Mouse (Mus musculus) neural tube, embryonic 14.5 days (tissue): ENCODE results near the gene Atg9b. TPM values are rescaled to one million over a fixed set of nuclear protein-coding genes. Genes with fewer than 3 reads are reported as not detected.

Experiments
- ATAC-seq: fragments of 200-750 bp; cut with Nextera tagmentation; 2 replicates; pipeline ENCODE4 v1.8.0; 2017; ENCODE audit warnings: low read depth, mild to moderate bottlenecking, moderate TSS enrichment, moderate library complexity
- H3K27ac ChIP-seq: fragments of 300-500 bp; sonication (generic); 2 replicates; pipeline ENCODE4 v1.5.1; 2014; ENCODE audit warnings: low read depth, mild to moderate bottlenecking, control low read depth, low read length, moderate library complexity, mixed read lengths
- H3K27me3 ChIP-seq: fragments of 300-500 bp; sonication (generic); 2 replicates; pipeline ENCODE4 v1.6.1; 2014; ENCODE audit warnings: low read length; ENCODE audit not compliant: control insufficient read depth, insufficient read depth
- H3K36me3 ChIP-seq: fragments of 300-500 bp; sonication (generic); 2 replicates; pipeline ENCODE4 v1.6.1; 2014; ENCODE audit warnings: low read length, mixed read lengths; ENCODE audit not compliant: control insufficient read depth, insufficient read depth
- H3K4me1 ChIP-seq: fragments of 300-500 bp; sonication (generic); 2 replicates; pipeline ENCODE4 v1.6.1; 2014; ENCODE audit warnings: low read length; ENCODE audit not compliant: control insufficient read depth, insufficient read depth
- H3K4me2 ChIP-seq: fragments of 300-500 bp; sonication (generic); 2 replicates; pipeline ENCODE4 v1.6.1; 2014; ENCODE audit warnings: mild to moderate bottlenecking, low read depth, low read length, control low read depth
- H3K4me3 ChIP-seq: fragments of 300-500 bp; sonication (generic); 2 replicates; pipeline ENCODE4 v1.5.1; 2014; ENCODE audit warnings: low read depth, low read length, control low read depth, mixed read lengths
- H3K9ac ChIP-seq: fragments of 300-500 bp; sonication (generic); replicated peaks from 2 replicates; pipeline ENCODE4 v1.6.1; 2014; ENCODE audit warnings: low read depth, mild to moderate bottlenecking, control low read depth, low read length, mixed read lengths
- H3K9me3 ChIP-seq: fragments of 300-500 bp; sonication (generic); 2 replicates; pipeline ENCODE4 v1.6.1; 2016; ENCODE audit warnings: low read length; ENCODE audit not compliant: control insufficient read depth
- WGBS: fragments of 180-500 bp; shearing (Covaris S2); extraction: QIAGEN DNeasy Blood & Tissue Kit; methylation state at CpG from one replicate; pipeline ENCODE4 v1.1.7; 2014; 5-methylcytosine and 5-hydroxymethylcytosine counted together
- polyA plus RNA-seq: library from polyadenylated mRNA; unstranded; fragments of >200 nt; fragmentation: Nextera tagmentation; extraction: Ambion mirVana; gene quantifications from 2 replicates; pipeline ENCODE4 v1.2.1, GENCODE M21; 2014

Atg9b gene
- polyA plus RNA-seq, 1 experiment from 2014 or later = 2.2 TPM

- no peak for ATAC-seq
- Histone ChIP-seq H3K4me2 (no peak overlapping the region), H3K27me3 (no peaks in the 10 kb centered on the region; the same call in none of the 2 replicates)
Observed at GRCm38 (mm10) chr5:24385887-24386550, 5.9 kb downstream of the Atg9b start.

GRCm38 (mm10) chr5:24385374-24385773 lies 6.6 kb downstream of the Atg9b start:
- no peak overlapping the region for H3K9ac ChIP-seq
- H3K9me3 ChIP-seq = no peaks in the 10 kb centered on the region
- no peak overlapping the region for H3K27ac ChIP-seq
- no peak overlapping the region for H3K4me3 ChIP-seq
- peaks cover 20% of the 10 kb centered on the region for H3K4me1 ChIP-seq
- no peaks in the 10 kb centered on the region; the same call in none of the 2 replicates for H3K27me3 ChIP-seq
- H3K36me3 ChIP-seq = no peaks in the 10 kb centered on the region
- no peak overlapping the region for H3K4me2 ChIP-seq
- WGBS = 94% methylated on average over 5 of the region's 5 CpGs
- ATAC-seq = no peak

More at GRCm38 (mm10) chr5:24385887-24386550, 5.9 kb downstream of the Atg9b start:
- Histone ChIP-seq H3K9ac (no peak overlapping the region), H3K4me3 (no peak overlapping the region), H3K4me1 (peaks cover 20% of the 10 kb centered on the region), H3K36me3 (no peaks in the 10 kb centered on the region), H3K9me3 (no peaks in the 10 kb centered on the region), H3K27ac (no peak overlapping the region)
- WGBS = 83% methylated on average over 10 of the region's 10 CpGs

- 74% methylated on average over 6 of the region's 6 CpGs for WGBS
- Histone ChIP-seq H3K4me2 (no peak overlapping the region; the same call in 1 of the 2 replicates), H3K9me3 (no peaks in the 10 kb centered on the region), H3K27me3 (no peaks in the 10 kb centered on the region; the same call in none of the 2 replicates), H3K4me3 (no peak overlapping the region), H3K9ac (no peak overlapping the region), H3K4me1 (peaks cover 20% of the 10 kb centered on the region), H3K36me3 (no peaks in the 10 kb centered on the region), H3K27ac (no peak overlapping the region)
- ATAC-seq = no peak
Observed at GRCm38 (mm10) chr5:24384407-24384806, 7.5 kb downstream of the Atg9b start.

GRCm38 (mm10) chr5:24383026-24383859 lies 8.7 kb downstream of the Atg9b start:
- Histone ChIP-seq H3K27ac (peak overlapping the region; percentile 55), H3K9me3 (no peaks in the 10 kb centered on the region), H3K4me1 (peaks cover 18% of the 10 kb centered on the region), H3K36me3 (no peaks in the 10 kb centered on the region), H3K9ac (peak overlapping the region; percentile 67), H3K27me3 (no peaks in the 10 kb centered on the region; the same call in none of the 2 replicates), H3K4me2 (peak overlapping the region; percentile 65), H3K4me3 (peak overlapping the region; percentile 33)
- under 1% methylated on average over 34 of the region's 34 CpGs for WGBS
- ATAC-seq = peak; percentile 85

GRCm38 (mm10) chr5:24381988-24382387 lies 10.0 kb downstream of the Atg9b start:
- H3K9ac ChIP-seq = no peak overlapping the region
- H3K27ac ChIP-seq = no peak overlapping the region
- no peaks in the 10 kb centered on the region; the same call in 1 of the 2 replicates for H3K27me3 ChIP-seq
- ATAC-seq = no peak
- H3K36me3 ChIP-seq = no peaks in the 10 kb centered on the region
- WGBS = 67% methylated on average over 2 of the region's 2 CpGs
- 0 out of 2 replicates have a peak, but pooled peaks cover 6% of the 10 kb centered on the region for H3K4me1 ChIP-seq
- H3K4me3 ChIP-seq = no peak overlapping the region
- H3K4me2 ChIP-seq = no peak overlapping the region
- no peaks in the 10 kb centered on the region for H3K9me3 ChIP-seq

- no peak for ATAC-seq
- Histone ChIP-seq H3K9me3 (no peaks in the 10 kb centered on the region), H3K27me3 (no peaks in the 10 kb centered on the region; the same call in 1 of the 2 replicates), H3K27ac (no peak overlapping the region), H3K4me2 (no peak overlapping the region), H3K4me1 (0 out of 2 replicates have a peak, but pooled peaks cover 6% of the 10 kb centered on the region), H3K4me3 (no peak overlapping the region), H3K36me3 (no peaks in the 10 kb centered on the region), H3K9ac (no peak overlapping the region)
- WGBS = 69% methylated on average over 6 of the region's 6 CpGs
Observed at GRCm38 (mm10) chr5:24381486-24381885, 10.5 kb downstream of the Atg9b start.

- WGBS = 93% methylated on average over 4 of the region's 4 CpGs
- 0 out of 2 replicates have a peak, but pooled peaks cover 6% of the 10 kb centered on the region for H3K4me1 ChIP-seq
- H3K9me3 ChIP-seq = no peaks in the 10 kb centered on the region
Observed at GRCm38 (mm10) chr5:24380499-24380898, 11.4 kb downstream of the Atg9b start.

GRCm38 (mm10) chr5:24379501-24379900 lies 12.4 kb downstream of the Atg9b start:
- Histone ChIP-seq H3K4me1 (0 out of 2 replicates have a peak, but pooled peaks cover 6% of the 10 kb centered on the region), H3K36me3 (no peaks in the 10 kb centered on the region), H3K4me3 (no peak overlapping the region), H3K9ac (no peak overlapping the region), H3K9me3 (no peaks in the 10 kb centered on the region), H3K27ac (no peak overlapping the region), H3K4me2 (no peak overlapping the region), H3K27me3 (no peaks in the 10 kb centered on the region)
- 85% methylated on average over 4 of the region's 4 CpGs for WGBS
- no peak for ATAC-seq

More at GRCm38 (mm10) chr5:24380499-24380898, 11.4 kb downstream of the Atg9b start:
- Histone ChIP-seq H3K4me3 (no peak overlapping the region), H3K9ac (no peak overlapping the region), H3K27me3 (no peaks in the 10 kb centered on the region), H3K4me2 (no peak overlapping the region), H3K27ac (no peak overlapping the region), H3K36me3 (no peaks in the 10 kb centered on the region)
- no peak for ATAC-seq

- H3K9me3 ChIP-seq = no peaks in the 10 kb centered on the region
- H3K27ac ChIP-seq = no peak overlapping the region
- H3K4me1 ChIP-seq = 0 out of 2 replicates have a peak, but pooled peaks cover 6% of the 10 kb centered on the region
- 88% methylated on average over 2 of the region's 2 CpGs for WGBS
- H3K27me3 ChIP-seq = no peaks in the 10 kb centered on the region
- no peak overlapping the region for H3K4me2 ChIP-seq
- H3K9ac ChIP-seq = no peak overlapping the region
- H3K36me3 ChIP-seq = no peaks in the 10 kb centered on the region
- ATAC-seq = no peak
- H3K4me3 ChIP-seq = no peak overlapping the region
Observed at GRCm38 (mm10) chr5:24378700-24379099, 13.2 kb downstream of the Atg9b start.
